In the genomic region with DNA sequence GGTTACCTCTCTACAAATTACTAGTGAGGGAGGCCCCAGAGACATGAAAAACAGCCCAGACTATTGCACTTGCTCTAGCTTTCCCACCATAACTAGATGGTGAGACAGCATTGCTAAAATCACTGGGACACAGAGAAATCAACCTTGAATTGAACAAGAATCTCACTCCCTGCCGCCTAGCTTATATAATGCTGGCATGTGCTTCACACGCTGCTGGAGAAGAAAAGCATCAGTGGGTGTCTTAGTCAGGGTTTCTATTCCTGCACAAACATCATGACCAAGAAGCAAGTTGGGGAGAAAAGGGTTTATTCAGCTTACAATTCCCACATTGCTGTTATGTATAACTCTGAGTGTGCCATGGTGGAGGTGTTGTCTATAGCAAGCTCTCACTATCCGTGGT, we compare ENCODE assay signal across 39 mouse cellular contexts. TPM values are rescaled to one million over a fixed set of nuclear protein-coding genes. Genes with fewer than 3 reads are reported as not detected.
A peak's percentile ranks its signal among the peaks of the same experiment; 100 is the strongest.
DNase-seq lines count a peak whose midpoint lies in the region; ATAC-seq and TF ChIP-seq lines count a peak whose summit lies in the region.
"Had no signal": no experiment of that assay in that cellular context is flagged by ENCODE, and none has a peak within 500 bp of the region (broad histone marks: within the 10 kb centered on the region; RNA-seq: fewer than 3 reads in every experiment).

No protein-coding gene starts in this region.

- DNase-seq in frontal cortex, postnatal 25 days (ENCODE audit: low spot score in 2 of 2): no peak
- DNase-seq in left cerebral cortex, adult 18-20 months (ENCODE audit: low spot score in 2 of 2): peak; percentile 60 to 72
- DNase-seq in left cerebral cortex, postnatal 10 days (ENCODE audit: extremely low spot score in 1 of 2, low spot score in 2 of 2): no peak
- peak; percentile 50 to 76 for DNase-seq in left cerebral cortex, postnatal 14 days (ENCODE audit: low spot score in 2 of 2)
- DNase-seq in right cerebral cortex, postnatal 36 days (ENCODE audit: low spot score in 2 of 2): peak; percentile 57 to 69
- no peak for DNase-seq in adipocyte (ENCODE audit: low spot score)
- DNase-seq: adrenal gland, postnatal 10 days; cerebellum, adult 11 months; cerebellum, adult 9-10 months; gastrocnemius, postnatal 25 days; heart, adult 11 months; kidney, adult 2 months; kidney, postnatal 36 days; layer of hippocampus, postnatal 36 days; thymus, postnatal 4 days had no signal

- no peak overlapping the region for H3K4me2 ChIP-seq in intestine, postnatal 0 days (replicated peaks; ENCODE audit: low read depth)
- H3K4me2 ChIP-seq: embryonic facial prominence, embryonic 15.5 days; forebrain, embryonic 12.5 days; heart, embryonic 15.5 days; limb, embryonic 13.5 days; liver, embryonic 11.5 days; lung, embryonic 15.5 days had no signal

- intact Hi-C loops in left cerebral cortex, postnatal 10 days (cut with DNase I): no loop called here
- intact Hi-C loops in left cerebral cortex, postnatal 14 days (cut with DNase I): no loop called here

- H3K36me3 ChIP-seq in intestine, postnatal 0 days (ENCODE audit: control insufficient read depth, insufficient read depth): no peaks in the 10 kb centered on the region
- H3K36me3 ChIP-seq: embryonic facial prominence, embryonic 15.5 days; forebrain, embryonic 12.5 days; heart, embryonic 10.5 days; heart, embryonic 15.5 days; limb, embryonic 13.5 days; lung, embryonic 15.5 days; midbrain, embryonic 10.5 days had no signal

- peak; percentile 78 for ATAC-seq in frontal cortex, adult (ENCODE audit: low TSS enrichment)
- ATAC-seq in intestine, postnatal 0 days: no peak
- ATAC-seq: hindbrain, embryonic 16.5 days; midbrain, embryonic 16.5 days had no signal

- 90% methylated on average over 3 of the region's 3 CpGs for WGBS in intestine, postnatal 0 days

- no peak for TF ChIP-seq CTCF in intestine, postnatal 0 days (IDR thresholded peaks at IDR 0.05; ENCODE audit: low read depth)

- no peaks in the 10 kb centered on the region for H3K27me3 ChIP-seq in intestine, postnatal 0 days (replicated peaks; ENCODE audit: control insufficient read depth, insufficient read depth, low read length)
- H3K27me3 ChIP-seq: CH12.LX; embryonic facial prominence, embryonic 15.5 days; forebrain, embryonic 12.5 days; heart, embryonic 15.5 days; limb, embryonic 13.5 days; lung, embryonic 15.5 days had no signal

- no peaks in the 10 kb centered on the region for H3K4me1 ChIP-seq in intestine, postnatal 0 days (replicated peaks; ENCODE audit: control insufficient read depth, insufficient read depth, low read length)
- H3K4me1 ChIP-seq: lung, embryonic 15.5 days had no signal

- no peaks in the 10 kb centered on the region for H3K9me3 ChIP-seq in intestine, postnatal 0 days (ENCODE audit: control insufficient read depth)
- H3K9me3 ChIP-seq: embryonic facial prominence, embryonic 15.5 days; forebrain, embryonic 12.5 days; heart, embryonic 10.5 days; heart, embryonic 15.5 days; limb, embryonic 13.5 days; lung, embryonic 15.5 days; midbrain, embryonic 10.5 days had no signal

- H3K9ac ChIP-seq in intestine, postnatal 0 days (ENCODE audit: low read depth, low read length): no peak overlapping the region
- H3K9ac ChIP-seq: embryonic facial prominence, embryonic 15.5 days; forebrain, embryonic 12.5 days; heart, embryonic 15.5 days; limb, embryonic 13.5 days; lung, embryonic 15.5 days had no signal

- H3K27ac ChIP-seq in intestine, postnatal 0 days (ENCODE audit: low read depth, low read length): no peak overlapping the region
- H3K27ac ChIP-seq: embryonic facial prominence, embryonic 15.5 days; forebrain, embryonic 12.5 days; heart, embryonic 10.5 days; heart, embryonic 15.5 days; layer of hippocampus, adult 2 months; limb, embryonic 13.5 days; lung, embryonic 15.5 days; midbrain, embryonic 10.5 days had no signal

- H3K4me3 ChIP-seq in intestine, postnatal 0 days (ENCODE audit: low read depth, low read length): no peak overlapping the region
- H3K4me3 ChIP-seq: embryonic facial prominence, embryonic 15.5 days; forebrain, embryonic 12.5 days; heart, embryonic 10.5 days; heart, embryonic 15.5 days; layer of hippocampus, adult 2 months; limb, embryonic 13.5 days; lung, embryonic 15.5 days; midbrain, embryonic 10.5 days had no signal

RNA-seq across cellular contexts. Expression of a gene that starts 26.7 kb away (rescaled TPM):
- not detected for total RNA-seq in left cerebral cortex, adult 18-20 months (2021)
- not detected for total RNA-seq in left cerebral cortex, postnatal 10 days (2021)
- total RNA-seq in left cerebral cortex, postnatal 14 days (2021): not detected
- not detected in 2 replicates for polyA plus RNA-seq in intestine, postnatal 0 days (2015; fragmentation: Nextera tagmentation; extraction: Ambion mirVana)
- total RNA-seq: adrenal gland, postnatal 10 days; CH12.LX; gastrocnemius, postnatal 25 days; heart, postnatal 25 days; layer of hippocampus, adult 2 months; layer of hippocampus, postnatal 36 days; megakaryocyte progenitor cell, adult 5-6 weeks; neutrophil, adult 5-6 weeks had no signal
- polyA plus RNA-seq: embryonic facial prominence, embryonic 15.5 days; forebrain, embryonic 12.5 days; heart, embryonic 10.5 days; heart, embryonic 15.5 days; hindbrain, embryonic 11.5 days; hindbrain, embryonic 16.5 days; intestine, embryonic 14.5 days; kidney, adult 2 months; kidney, embryonic 16.5 days; limb, embryonic 13.5 days; liver, embryonic 11.5 days; liver, embryonic 16.5 days; lung, embryonic 15.5 days; midbrain, embryonic 10.5 days; midbrain, embryonic 16.5 days; neural tube, embryonic 11.5 days; thymus, postnatal 0 days had no signal

RNA-seq across cellular contexts. Expression of a gene that starts 28.1 kb away (rescaled TPM):
- under 1 TPM in 1 of 2 experiments, not detected in 1; 0.40 TPM for total RNA-seq in left cerebral cortex, adult 18-20 months (2021)
- not detected for total RNA-seq in left cerebral cortex, postnatal 10 days (2021)
- under 1 TPM in 1 of 2 experiments, not detected in 1; 0.24 TPM for total RNA-seq in left cerebral cortex, postnatal 14 days (2021)
- not detected in 2 replicates for polyA plus RNA-seq in intestine, postnatal 0 days (2015; fragmentation: Nextera tagmentation; extraction: Ambion mirVana)
- total RNA-seq: adrenal gland, postnatal 10 days; gastrocnemius, postnatal 25 days; heart, postnatal 25 days had no signal
- polyA plus RNA-seq: C2C12; embryonic facial prominence, embryonic 15.5 days; forebrain, embryonic 12.5 days; heart, embryonic 10.5 days; heart, embryonic 15.5 days; hindbrain, embryonic 11.5 days; hindbrain, embryonic 16.5 days; intestine, embryonic 14.5 days; kidney, embryonic 16.5 days; limb, embryonic 13.5 days; liver, embryonic 11.5 days; liver, embryonic 16.5 days; lung, embryonic 15.5 days; midbrain, embryonic 10.5 days; midbrain, embryonic 16.5 days; neural tube, embryonic 11.5 days; thymus, postnatal 0 days had no signal

RNA-seq across cellular contexts. Expression of a gene that starts 30.1 kb away (rescaled TPM):
- not detected for total RNA-seq in left cerebral cortex, adult 18-20 months (2021)
- total RNA-seq in left cerebral cortex, postnatal 10 days (2021): not detected
- not detected for total RNA-seq in left cerebral cortex, postnatal 14 days (2021)
- not detected in 2 replicates for polyA plus RNA-seq in intestine, postnatal 0 days (2015; fragmentation: Nextera tagmentation; extraction: Ambion mirVana)
- total RNA-seq: adrenal gland, postnatal 10 days; gastrocnemius, postnatal 25 days; heart, postnatal 25 days; layer of hippocampus, adult 2 months; layer of hippocampus, postnatal 36 days; megakaryocyte progenitor cell, adult 5-6 weeks; neutrophil, adult 5-6 weeks had no signal
- polyA plus RNA-seq: embryonic facial prominence, embryonic 15.5 days; forebrain, embryonic 12.5 days; heart, embryonic 10.5 days; heart, embryonic 15.5 days; hindbrain, embryonic 11.5 days; hindbrain, embryonic 16.5 days; intestine, embryonic 14.5 days; kidney, embryonic 16.5 days; limb, embryonic 13.5 days; liver, embryonic 11.5 days; liver, embryonic 16.5 days; lung, embryonic 15.5 days; midbrain, embryonic 10.5 days; midbrain, embryonic 16.5 days; neural tube, embryonic 11.5 days; thymus, postnatal 0 days had no signal

Comparison
In these comparisons a context has a peak if more than half of its experiments do, and no peak if none do; other contexts are left out.
1. DNase-seq: peak in left cerebral cortex, adult 18-20 months (2 of 2), left cerebral cortex, postnatal 14 days (2 of 2) and right cerebral cortex, postnatal 36 days (2 of 2); none in frontal cortex, postnatal 25 days (0 of 2), left cerebral cortex, postnatal 10 days (0 of 2) and adipocyte (single experiment).